Mouse (Mus musculus) v-Abl transformed pro-B cells (cell line): ENCODE data around the gene Ercc2.

Source experiments
- in situ Hi-C, 2 experiments: fragments of 400-800 bp; cut with MboI; formaldehyde crosslinking; loops; one replicate each; pipeline ENCODE4 v1.15.1; 2025; ENCODE audit not compliant: unreplicated experiment in 2 of 2

Gene Ercc2

DNA sequence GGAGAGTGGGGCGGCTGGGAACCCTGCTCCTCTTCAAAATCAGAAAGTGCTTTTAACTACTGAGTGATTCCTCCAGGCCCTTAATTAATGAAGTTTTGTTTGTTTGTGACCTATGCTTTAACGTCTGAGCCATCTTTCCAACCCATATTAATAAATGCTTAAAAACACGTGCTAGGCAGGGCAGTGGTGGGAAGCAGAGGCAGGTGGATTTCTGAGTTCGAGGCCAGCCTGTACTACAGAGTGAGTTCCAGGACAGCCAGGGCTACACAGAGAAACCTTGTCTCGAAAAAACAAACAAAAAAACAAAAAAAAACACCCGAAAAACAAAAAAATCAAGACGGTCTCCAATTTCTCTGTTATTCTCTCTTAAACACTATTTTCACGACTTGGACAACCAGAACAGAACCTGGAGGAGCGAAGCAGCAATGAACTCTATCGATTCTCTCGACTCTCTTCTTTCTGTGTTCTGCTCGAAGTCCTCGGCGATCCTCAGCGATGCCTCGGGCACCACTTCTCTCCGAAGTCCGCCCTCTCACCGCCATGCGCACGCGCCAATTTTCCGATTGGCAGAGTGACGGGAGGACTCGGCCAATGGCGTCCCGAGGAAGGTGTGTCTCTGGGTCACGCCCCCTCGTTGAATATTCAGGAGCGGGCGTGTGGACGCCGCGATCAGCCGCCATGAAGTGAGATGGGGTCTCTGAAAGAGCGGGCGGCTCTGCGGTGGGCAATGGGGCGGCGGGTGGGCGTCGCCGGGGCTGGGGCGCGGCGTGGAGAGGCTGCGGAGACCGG lies at the start of gene Ercc2:
Gene Ercc2, plus strand, starts transcription at position 634 of the 789 bp plus-strand sequence.
- in situ Hi-C loops: no loop called here

DNA sequence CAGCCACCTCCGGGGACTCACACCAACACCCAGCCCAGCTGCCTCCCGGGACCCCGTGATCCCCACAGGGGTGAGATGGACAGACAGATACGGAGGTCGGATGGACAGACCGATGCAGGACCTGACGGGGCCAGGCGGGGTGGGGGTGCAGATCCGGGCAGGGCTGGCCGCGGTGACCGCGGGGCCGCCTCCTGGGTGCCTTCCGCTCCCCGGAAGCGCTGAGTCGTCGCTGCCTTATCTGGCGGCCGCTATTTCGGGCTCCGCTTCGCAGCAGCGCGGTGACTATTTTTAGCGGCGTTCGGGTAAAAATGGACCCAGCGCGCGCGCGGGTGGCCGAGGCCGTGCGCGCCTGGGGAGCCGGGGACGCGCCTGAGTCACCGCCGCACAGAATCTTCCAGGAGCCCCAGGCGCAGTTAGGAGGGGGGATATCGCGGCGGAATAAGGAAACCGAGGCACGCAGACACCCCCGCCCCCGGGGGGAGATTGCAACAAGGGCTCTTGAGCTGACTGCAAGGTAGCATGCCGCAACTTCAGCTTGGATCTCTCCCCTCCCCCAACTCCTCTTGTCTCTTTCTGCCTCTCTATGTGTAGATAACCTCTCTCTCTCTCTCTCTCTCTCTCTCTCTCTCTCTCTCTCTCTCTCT lies 49.0 kb upstream of the Ercc2 start:
- in situ Hi-C loops: no loop called here

DNA sequence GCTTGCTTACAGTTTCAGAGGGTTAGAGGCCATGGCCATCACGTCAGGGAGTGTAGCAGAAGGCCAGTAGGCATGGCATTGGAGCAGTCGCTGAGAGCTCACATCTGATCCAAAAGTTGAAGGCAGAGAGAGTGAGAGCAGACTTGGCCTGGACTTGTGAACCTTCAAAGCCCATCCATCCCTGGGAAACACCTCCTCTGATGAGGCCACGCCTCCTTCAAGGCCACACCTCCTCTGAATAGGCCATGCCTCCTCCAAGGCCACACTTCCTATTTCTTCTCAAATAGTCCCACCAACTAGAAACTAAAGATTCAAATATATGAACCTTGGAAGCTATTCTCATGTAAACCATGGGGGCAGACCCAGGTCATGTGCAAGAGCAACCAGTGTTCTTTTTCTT lies 46.2 kb upstream of the Ercc2 start:
- in situ Hi-C loops: no loop called here

DNA sequence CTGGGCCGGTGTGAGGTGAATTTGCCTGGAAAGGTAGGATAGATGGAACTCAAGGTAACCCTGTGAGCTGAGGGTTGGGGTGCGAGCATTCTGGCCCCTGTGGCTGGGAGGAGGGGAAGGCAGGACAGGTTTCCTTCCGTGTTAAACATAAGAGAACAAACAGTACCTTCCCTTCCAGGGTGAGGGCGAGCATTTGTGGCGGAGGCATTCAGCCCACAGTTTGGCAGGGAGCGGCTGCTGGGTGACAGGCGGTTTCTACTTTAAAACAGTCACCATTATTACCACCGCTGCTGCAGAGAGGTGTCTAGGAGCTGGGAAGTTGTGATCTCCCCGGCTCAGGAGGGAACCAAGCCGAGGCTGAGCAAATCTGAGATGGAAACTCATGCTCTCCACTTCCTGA lies 44.7 kb upstream of the Ercc2 start:
- in situ Hi-C loops: no loop called here

DNA sequence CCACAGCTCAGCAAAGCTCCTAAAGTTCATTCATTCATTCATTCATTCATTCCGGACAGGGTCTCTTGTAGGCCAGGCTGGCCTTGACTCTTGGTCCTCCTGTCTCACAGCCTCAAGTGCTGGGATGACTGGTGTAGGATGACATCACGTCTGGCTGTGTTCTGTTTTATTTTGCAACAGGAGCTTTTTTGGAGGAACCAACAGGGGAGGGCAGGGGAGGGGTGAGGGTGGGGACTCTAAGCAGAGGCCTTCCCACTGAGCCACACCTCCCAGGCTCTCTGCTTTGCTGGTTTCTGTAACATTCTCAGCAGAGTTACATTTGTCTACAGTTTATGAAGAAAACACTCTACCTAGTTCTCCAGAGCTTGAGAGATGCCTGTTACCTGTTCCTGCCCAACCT lies 43.8 kb upstream of the Ercc2 start:
- in situ Hi-C loops: no loop called here

DNA sequence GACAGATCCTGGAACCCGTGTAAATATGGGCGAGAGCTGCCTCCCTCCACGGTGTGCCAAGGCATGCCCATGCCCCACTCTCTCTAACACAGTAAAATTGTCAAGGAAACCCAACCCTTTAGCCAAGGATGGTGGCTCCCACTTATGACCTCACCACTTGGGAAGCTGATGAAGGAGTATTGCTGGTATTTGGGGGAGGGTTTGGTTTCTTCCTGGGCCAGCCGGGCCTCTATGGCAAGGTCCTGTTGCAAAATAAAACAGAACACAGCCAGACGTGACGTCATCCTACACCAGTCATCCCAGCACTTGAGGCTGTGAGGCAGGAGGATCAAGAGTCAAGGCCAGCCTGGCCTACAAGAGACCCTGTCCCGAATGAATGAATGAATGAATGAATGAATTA lies 43.2 kb upstream of the Ercc2 start:
- in situ Hi-C loops: no loop called here

DNA sequence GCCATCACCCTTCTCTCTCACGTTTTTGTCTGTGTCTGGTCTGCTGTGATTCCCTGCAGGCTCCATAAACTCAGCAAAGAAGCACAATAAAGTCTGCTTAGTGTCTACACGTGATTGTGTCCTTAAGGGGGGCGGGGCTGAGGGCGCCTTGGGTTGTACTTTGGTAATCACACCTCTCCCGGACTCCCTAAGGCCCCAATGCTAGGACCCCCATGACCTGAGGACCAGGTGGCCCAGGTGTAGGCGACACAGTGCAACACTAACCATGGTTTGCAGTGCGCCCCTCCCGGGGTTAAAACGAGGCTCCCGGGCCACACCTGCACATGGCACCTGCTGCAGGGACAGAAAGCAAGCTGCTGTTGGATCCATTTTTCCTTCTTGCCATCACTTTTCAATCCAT lies 40.6 kb upstream of the Ercc2 start:
- in situ Hi-C loops: loop anchor here (5.0 kb wide), 1 partner anchor 39 kb away; no protein-coding TSS in a partner anchor

DNA sequence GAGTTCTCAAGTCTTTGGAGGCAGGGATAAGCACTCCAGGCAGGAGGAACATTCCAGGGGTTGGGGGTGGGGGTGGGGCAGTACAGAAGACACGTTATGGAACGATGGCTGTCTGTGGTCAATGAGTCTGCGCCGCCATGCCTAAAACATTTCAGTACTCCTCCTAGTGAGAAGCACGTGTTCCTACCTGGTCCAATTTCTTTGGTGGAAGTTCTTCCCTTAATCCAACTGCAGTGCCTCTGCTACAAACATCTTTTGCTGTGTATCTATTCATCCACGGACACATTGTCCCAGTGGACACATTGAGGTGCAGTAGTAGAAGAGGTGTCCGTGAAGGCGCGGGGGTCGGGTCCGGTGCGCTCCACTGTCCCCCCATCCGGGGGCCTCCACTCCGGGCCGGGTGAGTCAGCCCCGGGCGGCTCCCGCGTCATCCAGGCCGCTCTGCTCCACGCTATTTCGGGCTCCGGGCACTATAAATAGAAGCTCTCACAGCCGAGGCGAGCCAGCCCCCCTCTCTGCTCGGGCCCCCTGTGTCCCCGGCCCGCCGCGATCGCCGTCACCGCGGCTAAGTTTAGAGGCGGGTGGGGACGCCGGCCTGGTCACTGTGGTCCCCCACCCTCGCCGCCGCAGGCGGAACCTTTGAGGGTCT lies 39.9 kb upstream of the Ercc2 start:
- in situ Hi-C loops: loop anchor here (5.0 kb wide), 1 partner anchor 40 kb away; no protein-coding TSS in a partner anchor

DNA sequence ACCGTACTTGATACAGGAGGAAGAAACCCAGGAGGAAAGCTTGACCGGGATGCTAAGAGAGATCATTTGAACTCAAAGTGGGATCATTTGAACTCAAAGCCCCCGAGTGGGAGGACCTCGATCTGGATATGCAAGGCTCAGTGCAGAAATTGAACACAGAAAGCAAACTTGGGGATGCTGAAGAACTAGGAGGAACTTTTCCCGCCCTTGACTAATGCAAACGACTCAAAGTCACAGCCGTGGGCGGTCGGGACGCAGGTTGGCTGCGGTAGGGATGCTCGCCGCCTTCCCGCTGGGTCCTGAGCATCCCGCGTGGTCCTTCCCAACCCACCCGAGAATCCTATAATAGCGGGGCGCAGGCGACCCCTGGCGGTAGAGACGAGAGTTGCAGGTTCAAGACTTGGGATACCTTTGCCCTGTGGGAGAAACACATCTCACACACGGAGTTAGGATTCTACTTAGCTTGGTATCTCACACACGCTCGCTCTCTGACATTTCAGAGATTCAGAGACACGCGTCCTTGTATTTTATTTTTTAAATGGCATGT lies 39.3 kb upstream of the Ercc2 start:
- in situ Hi-C loops: loop anchor here (5.0 kb wide), 1 partner anchor 40 kb away; no protein-coding TSS in a partner anchor

DNA sequence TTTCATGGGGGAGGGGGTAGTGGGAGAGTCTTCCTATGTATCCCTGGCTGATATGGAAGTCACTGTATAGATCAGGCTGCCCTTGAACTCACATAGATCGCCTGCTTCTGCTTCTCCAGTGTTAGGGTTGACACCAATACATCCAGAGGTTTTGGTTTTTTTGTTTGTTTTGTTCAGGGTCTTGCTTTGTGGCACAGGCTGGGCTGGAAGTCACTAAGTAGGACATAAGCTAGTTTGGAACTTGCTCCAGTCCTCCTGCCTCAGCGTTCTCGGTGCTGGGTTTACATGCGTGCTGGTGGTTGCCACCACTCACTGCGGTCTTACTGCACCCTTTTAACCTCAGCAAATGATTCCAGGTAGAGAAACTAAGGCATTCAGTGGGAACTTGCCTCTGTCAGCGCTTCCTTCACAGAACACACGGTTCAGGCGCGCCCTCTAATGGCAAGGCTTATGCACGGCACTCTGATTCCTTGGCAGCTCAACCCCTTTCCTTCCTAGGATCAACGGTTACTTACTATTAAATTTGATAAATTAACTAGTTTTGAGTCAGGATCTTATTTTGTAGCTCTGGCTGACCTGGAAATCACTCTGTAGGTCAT lies 38.5 kb upstream of the Ercc2 start:
- in situ Hi-C loops: loop anchor here (5.0 kb wide), 1 partner anchor 41 kb away; no protein-coding TSS in a partner anchor

DNA sequence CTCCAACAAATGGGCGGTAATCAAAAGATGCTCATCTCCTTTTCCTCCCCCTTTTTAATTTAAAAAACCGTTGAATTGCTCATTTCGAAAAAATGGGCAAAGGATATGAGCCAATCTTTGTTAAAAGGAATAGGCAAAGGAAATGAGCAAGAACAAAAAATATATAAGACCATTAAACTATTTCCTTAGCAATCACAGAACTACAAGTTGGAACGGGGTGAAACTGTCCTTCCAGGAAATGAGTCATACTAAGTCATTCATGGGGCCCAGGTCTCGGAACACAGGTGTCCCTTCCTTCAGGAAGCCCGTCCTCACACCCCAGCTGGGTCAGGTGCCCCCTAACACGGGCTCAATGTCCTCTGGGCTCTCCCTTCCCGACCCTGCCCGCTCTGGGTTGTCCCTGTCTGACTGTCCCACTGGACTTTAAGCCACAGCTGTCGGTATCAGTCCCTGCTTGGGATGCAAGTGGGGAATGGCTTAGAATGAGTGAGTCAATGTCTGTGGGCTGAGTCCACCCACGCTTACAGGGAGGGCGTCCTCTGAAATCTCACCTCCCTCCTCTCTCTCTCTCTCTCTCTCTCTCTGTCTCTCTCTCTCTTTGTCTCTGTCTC lies 37.5 kb upstream of the Ercc2 start, which contains the start of gene Ercc1:
Gene Ercc1, plus strand, starts transcription at position 542 of the 611 bp plus-strand sequence.
- in situ Hi-C loops: loop anchor here (5.0 kb wide), 1 partner anchor 42 kb away; no protein-coding TSS in a partner anchor

DNA sequence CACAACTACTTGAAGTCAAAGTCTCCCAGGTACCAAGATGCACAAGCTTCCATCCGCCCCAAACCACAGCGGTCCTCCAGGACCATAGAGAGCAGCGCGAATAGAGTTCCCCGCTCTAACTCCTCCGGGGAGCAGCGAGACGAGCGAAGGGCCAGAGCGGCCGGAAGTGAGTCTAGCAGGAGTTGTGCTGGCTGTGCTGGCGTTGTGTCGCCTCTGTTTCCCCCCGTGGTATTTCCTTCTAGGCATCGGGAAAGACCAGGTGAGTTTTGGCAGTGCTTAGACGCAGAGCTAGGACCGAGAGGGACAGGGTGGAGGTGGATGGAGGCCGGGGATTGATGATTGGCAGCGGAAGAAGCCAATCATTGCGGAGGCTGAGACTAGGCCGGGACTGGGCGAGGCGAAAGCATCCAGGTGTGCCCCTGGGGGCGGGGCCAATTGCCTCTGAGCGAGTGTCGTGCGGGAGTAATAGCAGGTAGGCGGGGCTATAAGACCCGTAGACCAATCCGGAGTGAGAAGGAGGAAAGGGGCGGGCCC lies 36.8 kb upstream of the Ercc2 start:
- in situ Hi-C loops: loop anchor here (5.0 kb wide), 1 partner anchor 43 kb away; no protein-coding TSS in a partner anchor

DNA sequence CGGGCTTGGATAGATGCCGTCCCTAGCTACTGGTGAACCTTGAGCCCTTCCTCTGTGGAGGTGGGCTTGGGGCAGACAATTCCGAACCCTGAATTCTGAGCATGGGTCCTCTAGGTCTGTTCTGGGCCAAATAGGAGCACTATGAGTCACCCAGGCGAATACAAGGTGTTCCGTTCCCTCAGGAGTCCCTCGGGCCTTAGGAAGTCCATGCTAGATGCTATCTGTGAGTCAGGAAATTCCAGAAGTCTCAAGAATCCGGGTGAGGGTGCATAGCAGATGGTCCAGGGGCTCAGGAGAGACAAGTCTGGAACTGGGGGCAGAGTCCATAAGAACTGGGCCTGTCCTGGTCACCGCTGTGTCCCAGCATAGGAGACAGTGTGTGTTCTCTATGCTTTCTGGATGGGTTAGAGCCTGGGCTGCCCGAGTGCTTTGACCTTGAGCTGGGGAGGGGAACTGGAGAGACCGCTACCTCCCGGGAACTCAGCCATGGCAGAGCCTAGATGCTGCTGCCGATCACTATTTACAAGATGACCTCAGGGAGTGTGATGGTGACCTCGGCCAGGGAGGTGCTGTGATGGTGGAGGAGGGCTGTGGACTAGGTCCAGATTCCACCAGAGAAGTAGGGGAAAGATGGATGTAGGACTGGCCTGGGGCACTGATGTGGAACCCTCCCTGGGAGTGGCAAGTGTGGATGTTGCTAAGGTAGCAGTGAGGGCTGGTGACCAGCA lies 32.5 kb upstream of the Ercc2 start:
- in situ Hi-C loops: no loop called here

DNA sequence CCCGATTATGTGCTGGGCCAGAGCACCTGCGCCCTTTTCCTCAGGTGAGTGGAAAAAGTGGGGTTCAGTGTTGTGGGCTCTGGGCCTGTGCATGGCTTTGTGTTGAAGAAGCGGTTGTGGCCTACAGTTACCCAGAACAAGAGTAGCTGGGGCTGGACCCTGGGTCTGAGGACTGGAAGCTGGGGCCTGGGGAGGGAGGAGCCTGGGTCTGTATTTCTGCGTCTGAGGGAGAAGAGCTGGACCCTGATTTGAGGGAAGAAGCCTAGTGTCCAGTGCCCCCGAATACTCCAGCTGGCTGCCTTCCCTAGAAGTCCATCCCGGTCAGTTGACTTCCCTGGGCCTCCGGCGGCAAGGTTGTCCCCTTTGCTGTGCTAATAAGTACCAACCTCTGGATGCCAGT lies 31.6 kb upstream of the Ercc2 start:
- in situ Hi-C loops: no loop called here

DNA sequence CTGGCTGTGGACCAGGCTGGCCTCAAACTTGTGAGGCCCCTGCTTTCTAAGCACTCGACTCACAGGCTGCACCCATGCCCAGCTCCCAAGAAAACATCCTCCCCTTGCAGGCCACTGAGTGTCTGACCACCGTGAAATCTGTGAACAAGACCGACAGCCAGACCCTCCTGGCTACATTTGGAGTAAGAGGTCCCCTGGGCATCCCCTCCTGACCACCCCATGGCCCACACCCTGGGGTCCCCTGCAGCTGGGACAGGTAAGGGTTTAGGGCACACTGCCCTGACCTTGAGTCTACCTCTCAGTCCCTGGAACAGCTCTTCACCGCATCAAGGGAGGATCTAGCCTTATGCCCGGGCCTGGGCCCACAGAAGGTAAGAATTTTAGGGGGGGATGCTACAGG lies 26.8 kb upstream of the Ercc2 start:
- in situ Hi-C loops: no loop called here

DNA sequence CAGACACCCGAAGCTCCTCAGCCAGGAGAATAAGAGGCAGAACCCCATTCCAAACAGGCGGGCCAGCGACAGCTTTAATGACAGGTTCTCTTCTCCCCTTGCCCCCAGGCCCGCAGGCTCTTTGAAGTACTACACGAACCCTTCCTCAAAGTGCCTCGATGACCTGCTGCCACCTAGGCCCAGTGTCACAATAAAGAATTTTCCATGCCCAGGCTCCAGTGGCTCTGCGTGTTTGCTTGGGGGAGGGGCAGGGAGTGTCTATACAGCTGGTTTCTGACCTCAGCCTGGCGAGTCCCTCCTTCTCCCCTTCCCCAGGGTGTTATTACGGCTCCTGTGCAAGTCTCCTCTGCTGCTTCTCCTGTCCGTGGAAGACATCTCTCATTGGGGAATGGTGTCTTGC lies 25.5 kb upstream of the Ercc2 start:
- in situ Hi-C loops: no loop called here

DNA sequence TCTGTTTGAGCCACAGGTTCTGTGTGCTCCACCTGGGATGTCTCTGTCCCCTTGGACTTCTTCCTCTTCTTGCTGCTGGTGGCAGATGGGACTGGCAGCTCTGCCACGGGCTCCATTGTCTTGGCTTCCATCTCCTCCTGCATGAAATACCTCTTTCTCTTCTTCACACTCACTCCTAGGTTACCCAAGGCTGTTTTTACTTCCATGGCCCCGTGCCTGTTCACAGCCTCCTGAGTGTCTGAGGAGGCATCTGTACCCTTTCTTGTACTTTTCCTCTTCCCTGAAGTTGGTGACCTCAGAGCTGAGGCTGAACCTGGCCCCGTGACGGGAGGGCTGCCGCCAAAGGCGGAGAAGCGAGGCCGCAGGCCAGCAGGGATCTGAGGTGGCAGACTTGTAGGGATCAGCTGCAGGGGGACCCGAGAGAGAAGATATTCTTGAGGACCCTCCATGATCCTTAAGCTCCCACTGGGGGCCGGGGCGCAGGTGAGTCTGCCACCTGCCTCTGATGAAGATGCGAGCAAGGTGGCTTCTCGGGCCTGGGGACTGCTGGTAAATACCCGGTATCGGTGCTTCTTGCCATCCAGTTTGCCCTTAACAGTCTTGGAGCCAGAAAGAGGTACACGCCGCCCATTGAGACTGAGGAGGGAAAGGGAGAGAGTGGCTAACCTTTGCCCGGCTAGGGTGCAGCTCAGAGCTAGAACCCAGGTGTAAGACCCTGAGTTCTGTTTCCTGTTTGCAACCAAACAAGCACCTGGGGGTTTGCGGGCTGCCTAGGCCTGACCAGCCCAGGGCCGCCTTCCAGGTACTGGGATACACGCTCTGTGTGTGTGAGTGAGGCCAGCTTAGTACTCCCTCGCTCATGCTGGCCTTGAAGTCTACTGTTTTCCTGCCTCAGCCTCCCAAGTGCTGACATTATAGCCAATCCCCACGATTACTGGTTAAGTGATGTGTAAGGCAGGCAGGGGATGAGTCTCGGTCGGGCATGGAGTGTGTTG lies 24.1 kb upstream of the Ercc2 start:
- in situ Hi-C loops: no loop called here

DNA sequence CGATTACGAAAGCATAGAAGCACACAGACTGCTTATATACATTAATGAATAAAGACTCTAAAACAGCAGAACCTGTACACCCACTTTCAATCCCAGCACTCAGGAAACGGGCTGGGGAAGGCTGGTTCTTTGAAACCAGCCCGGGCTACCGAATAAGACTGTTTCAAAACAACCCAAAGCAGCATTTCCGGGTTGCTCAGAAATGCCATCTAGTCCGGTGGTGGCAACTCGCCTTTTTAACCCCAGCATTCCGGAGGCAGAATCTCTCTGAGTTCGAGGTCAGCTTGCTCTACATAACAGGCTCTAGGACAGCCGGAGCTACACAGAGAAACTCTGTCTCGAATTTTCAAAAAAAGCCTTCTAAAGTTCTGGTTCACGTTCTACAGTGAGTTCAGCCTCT lies 23.2 kb upstream of the Ercc2 start:
- in situ Hi-C loops: no loop called here
